Mouse (Mus musculus): ENCODE measurements around the gene Gm20388.

Gene Gm20388

GRCm38 (mm10) chr8:120996905-120997581 is 1086.4 kb downstream of the Gm20388 start:
- no peak for DNase-seq (ENCODE audit: low read depth, low spot score)

- no peak for DNase-seq (ENCODE audit: low read depth, low spot score)
Measured at GRCm38 (mm10) chr8:120997926-120998325, 1087.3 kb downstream of the Gm20388 start.

DNA sequence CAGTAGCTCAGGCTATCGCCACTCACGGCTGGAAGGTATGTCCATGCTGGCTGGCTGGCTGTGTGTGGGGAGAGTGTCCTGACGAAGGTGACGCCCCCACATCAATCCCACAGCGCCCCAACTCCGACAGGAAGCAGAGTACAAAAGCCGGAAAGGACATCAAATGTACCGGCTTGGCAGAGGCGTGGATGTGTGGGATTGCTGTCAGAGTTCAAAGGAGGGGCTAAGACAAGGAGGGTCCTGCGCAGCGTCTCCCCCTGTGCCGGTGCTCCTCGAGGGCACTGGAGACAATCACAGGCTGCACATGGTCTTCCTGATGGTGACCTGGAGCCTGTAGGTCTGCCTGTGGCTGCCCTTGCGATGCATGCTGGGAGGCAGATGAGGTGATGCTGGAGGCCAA is 1088.3 kb downstream of the Gm20388 start:
- DNase-seq (ENCODE audit: low read depth, low spot score) = no peak

DNA sequence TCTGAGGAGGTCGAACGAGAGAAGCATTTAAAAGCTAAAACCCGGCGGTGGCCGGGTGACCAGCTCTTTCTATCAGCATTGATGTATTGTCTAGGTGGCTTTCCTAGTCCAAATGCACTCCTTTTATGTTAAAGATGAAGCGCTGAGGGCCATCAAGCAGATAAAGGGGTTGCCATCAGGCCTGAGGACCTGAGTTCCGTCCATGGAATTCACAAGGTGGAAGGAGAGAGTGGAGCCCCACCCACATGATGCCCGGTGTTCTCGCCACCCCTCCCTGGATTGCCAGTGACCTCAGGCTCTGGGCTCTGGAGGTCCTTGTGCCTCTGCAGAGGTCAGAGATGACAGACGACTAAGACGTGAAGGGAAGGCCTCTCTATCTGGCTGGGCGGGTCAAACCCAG is 1091.3 kb downstream of the Gm20388 start:
- DNase-seq (ENCODE audit: low read depth, low spot score) = no peak

DNA sequence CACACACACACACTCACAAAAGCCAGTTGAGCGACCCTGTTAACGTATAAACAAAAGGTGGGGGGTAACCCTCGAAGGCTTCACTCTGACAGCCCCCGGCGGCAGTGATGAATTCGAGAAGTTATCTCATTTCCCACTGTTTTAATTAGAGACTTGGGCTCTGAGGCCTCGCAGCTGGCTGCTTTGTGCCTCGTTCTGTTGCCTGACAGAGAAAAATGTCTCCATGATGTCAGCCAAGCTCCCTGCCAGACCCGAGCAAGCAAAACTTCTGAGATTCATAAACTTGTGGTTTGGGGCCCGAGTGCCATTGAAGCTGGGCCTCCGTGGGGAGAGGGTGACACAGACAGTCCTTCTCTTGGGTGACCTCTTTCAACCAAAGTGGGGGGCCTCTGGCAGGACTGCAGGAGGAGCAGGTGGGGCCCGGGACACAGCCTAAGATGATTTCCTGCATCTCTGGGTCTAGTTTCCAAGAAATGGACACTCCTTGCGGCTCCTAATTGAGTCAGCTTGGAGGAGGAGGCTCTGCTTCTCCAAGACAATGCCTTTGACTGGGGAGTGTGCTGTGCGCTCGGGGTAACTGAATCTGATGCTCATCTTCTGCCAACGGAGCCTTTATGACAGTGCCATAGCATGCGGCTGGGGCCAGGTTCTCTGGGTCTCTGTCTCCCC is 1092.4 kb downstream of the Gm20388 start:
- no peak for DNase-seq (ENCODE audit: low read depth, low spot score)

DNA sequence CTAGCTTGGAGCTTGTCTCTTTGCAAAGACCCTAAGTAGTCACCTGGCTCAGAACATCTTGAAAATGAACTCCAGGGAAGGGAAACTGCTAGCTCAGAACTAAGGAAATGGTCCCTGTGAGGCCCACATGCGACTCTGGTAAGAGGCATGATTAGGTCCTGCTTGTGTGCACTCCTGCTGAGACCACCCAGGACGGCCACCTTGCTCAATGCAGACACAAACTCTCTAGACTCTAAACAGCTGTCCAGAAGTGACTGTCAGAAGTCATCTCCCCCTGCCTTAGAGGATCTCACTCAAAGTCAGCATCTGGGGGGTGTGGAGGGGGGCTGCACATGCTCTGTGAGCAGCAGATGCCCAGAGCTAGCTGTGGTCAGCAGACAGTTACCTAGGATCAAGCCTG is 1093.0 kb downstream of the Gm20388 start:
- DNase-seq (ENCODE audit: low read depth, low spot score) = no peak

GRCm38 (mm10) chr8:121013318-121013717 is 1102.7 kb downstream of the Gm20388 start:
- DNase-seq (ENCODE audit: low read depth, low spot score) = no peak

DNA sequence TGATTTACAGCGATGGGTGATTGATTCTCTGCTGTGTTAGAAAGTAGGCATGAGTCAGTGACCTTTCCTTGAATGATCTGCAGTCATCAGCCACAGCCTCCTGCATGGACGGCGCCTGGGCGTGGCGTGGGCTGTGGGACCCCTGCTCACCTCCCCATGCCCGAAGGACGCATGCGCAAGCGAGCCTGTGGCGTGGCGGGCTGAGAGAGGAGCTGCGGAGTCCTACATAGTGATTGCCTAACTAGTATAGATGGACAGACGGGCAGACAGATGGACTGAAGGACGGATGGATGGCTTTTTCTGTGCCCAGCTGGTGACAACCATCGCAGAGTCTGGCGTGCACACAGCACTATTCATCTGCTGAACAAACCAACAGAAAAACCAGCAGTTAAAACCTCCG is 1106.0 kb downstream of the Gm20388 start:
- DNase-seq (ENCODE audit: low read depth, low spot score) = no peak

GRCm38 (mm10) chr8:121018236-121018635 is 1107.6 kb downstream of the Gm20388 start:
- DNase-seq (ENCODE audit: low read depth, low spot score) = no peak

DNA sequence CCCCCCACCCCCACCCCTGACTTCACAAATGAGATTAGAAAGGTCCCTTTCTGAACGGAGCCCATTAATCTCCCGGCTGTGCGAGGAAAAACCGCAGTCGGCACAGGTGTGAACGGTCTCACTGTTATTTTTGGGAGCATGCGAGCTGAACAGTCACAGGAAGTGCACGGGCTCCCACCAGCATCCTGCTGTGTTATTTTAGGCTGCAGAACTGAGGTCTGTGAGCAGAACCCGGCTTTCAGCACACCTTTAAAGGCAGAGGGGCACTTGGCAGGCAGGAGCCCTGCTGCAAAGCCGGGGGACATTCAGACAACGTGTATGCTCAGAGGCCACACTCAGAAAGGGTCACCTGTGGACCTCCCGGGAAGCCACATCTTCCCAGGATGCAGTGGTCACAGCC is 1110.8 kb downstream of the Gm20388 start:
- DNase-seq (ENCODE audit: low read depth, low spot score) = no peak

GRCm38 (mm10) chr8:121023003-121023402 is 1112.4 kb downstream of the Gm20388 start:
- no peak for DNase-seq (ENCODE audit: low read depth, low spot score)

GRCm38 (mm10) chr8:121023736-121024135 is 1113.1 kb downstream of the Gm20388 start:
- no peak for DNase-seq (ENCODE audit: low read depth, low spot score)

- no peak for DNase-seq (ENCODE audit: low read depth, low spot score)
Measured at GRCm38 (mm10) chr8:121025486-121025885, 1114.8 kb downstream of the Gm20388 start.

DNA sequence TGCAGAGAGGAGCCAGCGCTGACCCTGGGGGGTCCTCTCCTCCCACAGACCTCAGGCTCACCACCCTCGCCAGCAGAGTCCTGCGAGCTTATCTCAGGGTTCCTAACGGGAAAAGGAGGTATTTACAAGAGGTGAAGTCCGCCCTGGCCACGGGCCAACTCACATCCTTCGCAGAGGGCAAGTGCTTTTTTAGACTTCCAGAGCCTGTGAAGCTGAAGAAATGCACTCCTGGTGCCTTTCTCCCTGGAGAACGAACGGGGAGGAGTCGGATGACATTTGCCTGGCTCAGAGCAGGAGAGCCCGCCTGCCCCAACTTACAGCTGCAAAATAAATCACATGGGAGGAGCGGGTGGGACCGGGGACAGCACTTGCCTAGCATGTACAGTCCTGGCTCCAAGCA is 1117.1 kb downstream of the Gm20388 start:
- DNase-seq (ENCODE audit: low read depth, low spot score) = no peak

- no peak for DNase-seq (ENCODE audit: low read depth, low spot score)
Measured at GRCm38 (mm10) chr8:121029076-121029475, 1118.4 kb downstream of the Gm20388 start.

- DNase-seq (ENCODE audit: low read depth, low spot score) = no peak
Measured at GRCm38 (mm10) chr8:121030496-121031040, 1119.9 kb downstream of the Gm20388 start.

- no peak for DNase-seq (ENCODE audit: low read depth, low spot score)
Measured at GRCm38 (mm10) chr8:121033299-121034013, 1122.8 kb downstream of the Gm20388 start.

DNA sequence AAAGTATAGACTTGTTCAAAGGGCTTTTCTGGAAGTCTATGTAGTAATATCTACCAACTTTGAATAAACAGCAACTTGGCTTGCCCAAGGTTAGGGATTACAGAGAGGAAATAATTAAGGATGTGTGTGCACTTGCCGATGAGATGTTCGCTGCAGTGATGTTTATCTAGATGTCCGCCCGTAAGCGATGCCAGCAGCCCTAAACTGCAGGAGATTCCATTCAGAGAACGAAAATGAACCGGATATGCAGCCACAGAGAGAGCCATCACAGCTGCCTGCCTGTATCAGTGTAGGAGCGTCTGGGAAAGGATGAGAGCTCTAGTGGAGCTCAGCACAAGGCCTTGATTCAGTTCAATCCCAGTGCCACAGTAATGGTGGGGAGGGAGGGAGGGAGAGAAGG is 1125.0 kb downstream of the Gm20388 start:
- no peak for DNase-seq (ENCODE audit: low read depth, low spot score)

DNA sequence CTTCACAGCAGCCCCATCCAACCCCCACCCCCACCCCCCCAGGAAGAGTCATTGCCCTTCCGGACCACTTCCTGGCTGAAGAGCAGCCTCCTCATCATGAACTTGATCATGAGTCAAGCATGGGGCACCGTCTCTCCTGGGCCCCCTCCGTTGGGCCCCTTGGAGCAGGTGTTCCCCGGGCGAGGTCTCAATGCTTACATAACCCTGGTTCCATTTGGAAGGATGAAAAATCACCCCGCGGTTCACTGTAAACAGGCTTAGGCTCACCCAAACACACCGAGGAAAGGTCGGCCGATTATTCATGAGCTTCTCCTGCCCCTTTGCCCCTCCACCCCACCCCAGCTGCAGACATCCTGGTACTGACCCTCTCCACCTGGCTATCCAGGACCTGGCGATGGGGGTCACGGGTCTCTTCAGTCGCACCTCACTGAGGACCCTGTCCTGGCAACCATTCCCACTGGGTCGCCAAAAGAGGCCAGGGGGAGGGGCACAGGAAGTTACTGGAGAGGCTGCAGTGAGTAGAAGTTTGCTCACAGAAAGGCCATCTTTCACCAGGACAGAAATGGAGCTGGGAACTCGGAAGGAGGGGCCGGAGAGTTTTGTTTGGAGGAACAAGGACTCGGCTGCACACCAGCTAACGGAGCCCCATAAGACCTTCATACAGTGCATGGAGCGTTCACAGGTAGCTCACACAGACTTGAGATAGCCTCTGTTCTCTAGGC is 1133.2 kb downstream of the Gm20388 start:
- DNase-seq (ENCODE audit: low read depth, low spot score) = no peak

GRCm38 (mm10) chr8:121047441-121047840 is 1136.8 kb downstream of the Gm20388 start:
- DNase-seq (ENCODE audit: low read depth, low spot score) = no peak

DNA sequence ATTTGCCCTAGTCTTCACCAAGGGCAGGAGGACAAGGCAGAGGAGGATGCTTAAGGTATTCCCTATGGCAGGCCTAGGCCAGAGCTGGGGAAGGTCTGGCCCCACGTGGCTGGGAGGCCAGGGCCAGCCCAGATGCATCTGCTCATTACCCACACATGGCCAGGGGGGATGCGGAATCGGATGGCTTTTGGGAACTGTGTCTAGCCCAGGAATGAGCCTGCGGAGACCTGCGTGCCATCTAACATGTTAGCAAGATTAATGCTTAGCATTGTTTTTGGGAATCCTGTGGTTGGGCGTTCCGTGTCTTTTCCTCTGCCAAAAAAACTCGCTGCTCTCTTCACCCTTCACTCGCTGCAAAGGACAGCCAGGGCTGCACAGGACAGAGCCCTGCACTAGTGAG is 1147.4 kb downstream of the Gm20388 start:
- no peak for DNase-seq (ENCODE audit: low read depth, low spot score)

GRCm38 (mm10) chr8:121059098-121059497 is 1148.5 kb downstream of the Gm20388 start:
- no peak for DNase-seq (ENCODE audit: low read depth, low spot score)

All from c-Kit-negative CD71-positive TER-119-positive erythroid progenitor cells, embryonic 14.5 days (primary cell).